Mouse (Mus musculus) erythroblast, embryonic 14.5 days (primary cell): ENCODE data around the gene Mtmr4.

Source experiments
- GATA1 ChIP-seq: IDR thresholded peaks from 2 replicates; pipeline ENCODE4 v1.6.1; 2012; ENCODE audit warnings: low read length, inconsistent platforms, mixed read lengths
- TAL1 ChIP-seq: IDR thresholded peaks from 3 replicates; pipeline ENCODE4 v1.6.1; 2012; ENCODE audit warnings: low read length, inconsistent platforms, mixed read lengths

- TF ChIP-seq GATA1, result no peak
- no peak for TF ChIP-seq TAL1
Observed at GRCm38 (mm10) chr11:87611547-87611946, 19.6 kb downstream of the Mtmr4 start.
